Mouse (Mus musculus) adrenal gland (tissue): Measurements from ENCODE around the gene Srebf1.

Source experiments
- intact Hi-C: fragments of 180-260 bp; cut with DNase I; formaldehyde crosslinking; loops from one replicate; pipeline ENCODE4 v1.15.1; 2025

The Srebf1 gene

GRCm38 (mm10) chr11:60208712-60209111 is 13.7 kb downstream of the Srebf1 start:
- intact Hi-C loops: loop anchor here (5.0 kb wide), 1 partner anchor 204 kb away; no protein-coding TSS in a partner anchor

DNA sequence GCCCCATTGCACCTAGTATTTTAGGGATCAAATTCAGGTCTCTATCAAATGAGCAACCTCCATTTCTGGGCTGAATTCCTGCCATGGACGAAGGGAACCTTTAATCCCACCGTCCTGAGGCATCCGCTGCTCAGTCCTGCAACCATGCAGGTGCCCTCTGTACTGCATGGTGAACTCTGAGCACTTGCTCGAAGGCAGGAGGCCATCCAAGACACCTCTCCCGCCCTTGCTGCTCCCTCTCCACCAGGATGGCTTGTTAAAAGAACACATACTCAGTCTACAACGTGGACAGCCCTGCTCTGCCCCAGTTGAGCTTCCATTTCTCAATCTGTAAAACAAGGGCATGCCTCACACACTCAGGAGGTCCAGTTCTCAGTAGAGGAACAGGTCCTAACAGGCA is 14.2 kb downstream of the Srebf1 start:
- intact Hi-C loops: loop anchor here (5.0 kb wide), 1 partner anchor 204 kb away; no protein-coding TSS in a partner anchor

- intact Hi-C loops: loop anchor here (5.0 kb wide), 1 partner anchor 206 kb away; no protein-coding TSS in a partner anchor
Observed at GRCm38 (mm10) chr11:60206207-60206606, 16.2 kb downstream of the Srebf1 start.

GRCm38 (mm10) chr11:60205026-60205425 is 17.4 kb downstream of the Srebf1 start:
- intact Hi-C loops: loop anchor here (5.0 kb wide), 1 partner anchor 207 kb away; no protein-coding TSS in a partner anchor

GRCm38 (mm10) chr11:60202710-60203638 is 19.4 kb downstream of the Srebf1 start:
- intact Hi-C loops: loop anchor here (5.0 kb wide), 1 partner anchor 84 kb away; no protein-coding TSS in a partner anchor

- intact Hi-C loops: loop anchor here (5.0 kb wide), 1 partner anchor 87 kb away; no protein-coding TSS in a partner anchor
Observed at GRCm38 (mm10) chr11:60200384-60200783, 22.0 kb downstream of the Srebf1 start.

- intact Hi-C loops: loop anchor here (5.0 kb wide), 1 partner anchor 88 kb away; no protein-coding TSS in a partner anchor
Observed at GRCm38 (mm10) chr11:60199702-60200184, 22.6 kb downstream of the Srebf1 start.

GRCm38 (mm10) chr11:60198651-60199050 is 23.7 kb downstream of the Srebf1 start:
- intact Hi-C loops: no loop called here

DNA sequence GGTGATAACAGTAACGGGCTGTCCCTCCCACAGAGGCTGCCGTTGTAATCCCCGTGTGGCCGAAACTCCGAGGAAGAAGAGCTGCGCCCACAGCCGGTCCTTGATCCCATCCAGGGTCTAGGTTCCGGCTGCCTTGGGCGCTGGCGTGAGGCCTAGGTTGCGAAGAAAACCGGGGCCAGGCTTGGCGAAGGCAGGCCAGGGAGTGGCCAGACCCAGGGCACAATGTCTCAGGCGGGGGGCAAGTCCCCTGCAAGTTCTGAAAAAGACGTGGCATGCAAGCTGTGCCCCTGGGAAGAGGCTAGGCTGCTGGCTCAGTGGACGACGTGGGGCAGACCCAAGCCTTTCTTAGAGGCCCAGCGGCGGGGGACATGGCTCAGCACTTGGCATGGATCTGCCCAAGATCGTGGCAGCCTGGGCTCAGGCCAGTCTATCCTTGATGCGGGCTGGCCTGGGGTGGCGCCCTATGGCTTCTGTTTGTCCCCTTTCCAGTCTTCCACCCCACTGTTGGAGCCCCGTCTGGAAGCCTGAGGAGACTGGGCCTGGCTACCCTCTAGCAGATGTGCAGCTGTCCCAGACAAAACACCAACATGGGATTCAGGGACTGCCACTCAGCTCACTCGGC is 24.3 kb downstream of the Srebf1 start:
- intact Hi-C loops: no loop called here

GRCm38 (mm10) chr11:60196344-60196743 is 26.0 kb downstream of the Srebf1 start:
- intact Hi-C loops: no loop called here

- intact Hi-C loops: loop anchor here (2.0 kb wide), 1 partner anchor 90 kb away; the partner anchor contains the start of gene Rai1
Observed at GRCm38 (mm10) chr11:60195108-60195507, 27.3 kb downstream of the Srebf1 start.

DNA sequence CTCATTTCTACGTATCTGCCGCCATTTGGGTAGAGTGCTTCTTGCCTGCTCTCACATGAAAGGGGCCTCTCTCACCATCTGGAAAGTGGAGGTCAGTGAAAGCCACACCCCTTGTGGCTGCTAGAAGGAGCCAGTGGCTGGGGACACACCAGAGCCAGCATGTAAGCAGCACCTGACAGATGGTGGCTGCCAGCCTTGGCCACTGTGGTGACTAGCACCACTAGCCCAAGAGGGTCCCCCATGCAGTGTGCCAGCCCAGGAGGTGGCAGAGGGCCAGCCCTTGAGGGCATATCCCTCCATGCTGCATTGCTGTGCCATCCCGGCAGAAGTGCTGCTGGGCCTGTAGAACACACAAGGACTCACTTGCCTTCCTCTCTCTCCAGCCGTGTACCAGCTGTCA is 28.8 kb downstream of the Srebf1 start:
- intact Hi-C loops: no loop called here

- intact Hi-C loops: no loop called here
Observed at GRCm38 (mm10) chr11:60192534-60192933, 29.8 kb downstream of the Srebf1 start.

DNA sequence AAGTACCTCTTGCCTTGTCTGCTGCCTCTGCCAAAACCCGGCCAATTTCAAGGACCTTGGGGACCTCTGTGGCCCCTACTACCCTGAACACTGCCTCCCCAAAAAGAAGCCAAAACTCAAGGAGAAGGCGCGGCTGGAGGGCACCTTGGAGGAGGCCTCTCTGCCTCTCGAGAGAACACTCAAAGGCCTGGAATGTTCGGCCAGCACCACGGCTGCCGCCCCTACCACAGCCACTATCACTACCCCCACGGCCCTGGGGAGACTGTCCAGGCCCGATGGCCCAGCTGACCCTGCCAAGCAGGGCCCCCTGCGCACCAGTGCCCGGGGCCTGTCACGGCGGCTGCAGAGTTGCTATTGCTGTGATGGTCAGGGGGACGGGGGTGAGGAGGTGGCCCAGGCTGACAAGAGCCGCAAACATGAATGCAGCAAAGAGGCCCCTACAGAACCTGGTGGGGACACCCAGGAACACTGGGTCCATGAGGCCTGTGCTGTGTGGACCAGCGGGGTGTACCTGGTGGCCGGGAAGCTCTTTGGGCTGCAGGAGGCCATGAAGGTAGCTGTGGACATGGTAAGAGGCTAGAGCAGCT is 32.2 kb downstream of the Srebf1 start:
- intact Hi-C loops: no loop called here

GRCm38 (mm10) chr11:60189501-60190040 is 32.8 kb downstream of the Srebf1 start:
- intact Hi-C loops: no loop called here

DNA sequence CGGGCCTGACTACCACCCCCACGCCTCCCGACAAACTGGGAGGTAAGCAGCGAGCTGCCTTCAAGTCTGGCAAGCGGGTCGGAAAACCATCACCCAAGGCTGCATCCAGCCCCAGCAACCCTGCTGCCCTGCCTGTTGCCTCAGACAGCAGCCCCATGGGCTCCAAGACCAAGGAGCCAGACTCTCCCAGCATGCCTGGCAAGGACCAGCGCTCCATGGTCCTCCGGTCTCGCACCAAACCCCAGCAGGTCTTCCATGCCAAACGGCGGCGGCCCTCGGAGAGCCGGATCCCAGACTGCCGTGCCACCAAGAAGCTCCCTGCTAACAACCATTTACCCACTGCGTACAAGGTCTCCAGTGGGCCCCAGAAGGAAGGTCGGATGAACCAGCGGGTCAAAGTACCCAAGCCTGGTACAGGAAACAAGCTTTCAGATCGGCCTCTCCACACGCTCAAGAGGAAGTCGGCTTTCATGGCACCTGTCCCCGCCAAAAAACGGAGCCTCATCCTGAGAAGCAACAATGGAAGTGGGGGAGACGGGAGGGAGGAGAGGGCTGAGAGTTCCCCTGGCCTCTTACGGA is 34.0 kb downstream of the Srebf1 start:
- intact Hi-C loops: no loop called here

DNA sequence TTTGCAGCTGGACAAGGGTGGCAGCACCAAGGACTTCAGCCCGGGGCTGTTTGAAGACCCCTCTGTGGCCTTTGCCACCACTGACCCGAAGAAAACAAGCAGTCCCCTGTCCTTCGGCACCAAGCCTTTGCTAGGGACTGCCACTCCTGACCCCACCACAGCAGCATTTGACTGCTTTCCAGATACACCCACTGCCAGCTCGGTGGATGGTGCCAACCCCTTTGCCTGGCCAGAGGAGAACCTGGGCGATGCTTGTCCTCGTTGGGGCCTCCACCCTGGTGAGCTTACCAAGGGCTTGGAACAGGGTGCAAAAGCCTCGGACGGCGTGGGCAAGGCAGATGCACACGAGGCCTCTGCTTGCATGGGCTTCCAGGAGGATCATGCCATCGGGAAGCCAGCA is 35.3 kb downstream of the Srebf1 start:
- intact Hi-C loops: no loop called here

DNA sequence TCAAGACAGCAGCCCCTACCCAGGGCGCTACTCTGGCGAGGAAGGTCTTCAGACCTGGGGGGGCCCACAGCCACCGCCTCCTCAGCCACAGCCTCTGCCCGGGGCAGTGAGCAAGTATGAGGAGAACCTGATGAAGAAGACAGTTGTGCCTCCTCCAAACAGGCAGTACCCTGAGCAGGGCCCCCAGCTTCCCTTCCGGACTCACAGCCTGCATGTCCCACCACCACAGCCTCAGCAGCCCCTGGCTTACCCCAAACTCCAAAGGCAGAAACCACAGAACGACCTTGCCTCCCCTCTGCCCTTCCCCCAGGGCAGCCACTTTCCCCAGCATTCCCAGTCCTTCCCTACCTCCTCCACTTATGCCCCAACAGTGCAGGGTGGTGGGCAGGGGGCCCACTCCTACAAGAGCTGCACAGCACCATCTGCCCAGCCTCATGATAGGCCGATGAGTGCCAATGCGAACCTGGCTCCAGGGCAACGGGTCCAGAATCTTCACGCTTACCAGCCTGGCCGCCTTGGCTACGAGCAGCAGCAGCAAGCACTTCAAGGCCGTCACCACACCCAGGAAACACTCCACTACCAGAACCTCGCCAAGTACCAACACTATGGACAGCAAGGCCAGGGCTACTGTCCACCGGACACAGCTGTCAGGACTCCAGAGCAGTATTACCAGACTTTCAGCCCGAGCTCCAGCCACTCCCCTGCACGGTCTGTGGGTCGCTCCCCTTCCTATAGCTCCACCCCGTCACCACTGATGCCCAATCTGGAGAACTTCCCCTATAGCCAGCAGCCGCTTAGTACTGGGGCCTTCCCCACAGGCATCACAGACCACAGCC is 36.8 kb downstream of the Srebf1 start:
- intact Hi-C loops: no loop called here

DNA sequence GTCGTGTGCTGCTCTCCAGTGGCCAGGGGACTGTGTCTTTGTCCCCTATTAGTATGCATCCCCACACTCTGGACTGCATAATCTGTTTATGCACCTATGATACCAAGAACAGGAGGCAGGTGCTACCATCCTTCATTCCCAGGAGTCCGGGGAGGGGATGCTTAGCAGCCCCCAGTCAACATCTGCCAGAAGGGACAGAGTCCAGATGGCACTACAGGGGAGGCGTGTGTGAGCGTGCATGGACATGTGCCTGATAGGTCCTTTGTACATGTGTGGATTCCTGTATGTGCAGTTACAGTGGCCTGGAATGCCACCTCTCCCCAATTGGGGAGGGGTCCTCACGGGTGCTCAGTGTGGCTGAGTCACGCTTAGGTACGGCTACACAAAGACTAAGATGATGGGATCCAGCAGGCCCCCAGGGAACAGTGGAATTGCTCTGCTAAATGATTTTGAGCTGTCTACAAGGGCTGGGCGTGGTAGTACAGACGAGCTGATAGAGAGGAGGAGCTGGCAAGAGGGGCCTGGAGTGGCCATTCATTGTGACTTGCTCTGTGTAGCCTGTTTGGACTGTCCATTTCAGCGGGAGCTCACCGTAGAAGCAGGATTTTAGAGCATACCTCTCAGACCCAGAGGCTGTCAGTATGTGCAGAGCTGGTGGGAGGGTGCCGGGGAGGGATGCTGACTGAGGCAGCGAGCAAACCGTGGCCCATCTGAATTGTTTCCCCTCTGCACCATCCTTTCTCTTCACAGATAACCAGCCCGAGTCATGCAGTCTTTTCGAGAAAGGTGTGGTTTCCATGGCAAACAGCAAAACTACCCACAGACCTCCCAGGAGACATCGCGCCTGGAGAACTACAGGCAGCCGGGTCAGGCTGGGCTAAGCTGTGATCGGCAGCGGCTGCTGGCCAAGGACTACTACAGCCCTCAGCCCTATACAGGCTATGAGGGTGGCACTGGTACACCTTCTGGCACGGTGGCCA is 37.7 kb downstream of the Srebf1 start:
- intact Hi-C loops: no loop called here
